Mouse (Mus musculus): Measurements from ENCODE around the gene F11r. TPM values are rescaled to one million over a fixed set of nuclear protein-coding genes. Genes with fewer than 3 reads are reported as not detected.
A peak's percentile ranks its signal among the peaks of the same experiment; 100 is the strongest.

Gene F11r
- total RNA-seq, 2 experiments from 2014 or later = 0.33 TPM; not detected in 1

GRCm38 (mm10) chr1:171435974-171436373 lies 1.4 kb upstream of the F11r start:
- no peak for ATAC-seq (ENCODE audit: poor library complexity, severe bottlenecking)

GRCm38 (mm10) chr1:171438014-171438670 lies 807 bp downstream of the F11r start:
- ATAC-seq (ENCODE audit: poor library complexity, severe bottlenecking) = no peak

DNA sequence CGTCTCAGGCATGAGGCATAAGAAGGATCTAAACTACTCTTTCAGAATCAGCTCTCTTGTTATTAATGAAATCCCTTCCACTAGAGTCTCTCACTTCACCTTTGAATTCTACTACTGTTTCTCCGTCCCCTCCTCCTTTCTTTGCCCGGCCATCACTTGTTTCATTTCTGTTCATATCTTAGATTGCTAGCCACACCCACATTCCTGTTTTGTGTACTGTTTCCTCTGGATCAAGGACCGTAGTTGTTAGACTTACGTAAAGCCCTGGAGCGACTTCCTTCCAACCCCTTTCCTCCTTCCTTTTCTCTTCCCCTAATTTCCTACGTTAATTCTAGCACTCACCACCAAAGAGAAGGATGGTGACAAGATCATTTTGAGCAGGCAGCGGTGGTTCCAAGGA lies 1.7 kb downstream of the F11r start:
- no peak for ATAC-seq (ENCODE audit: poor library complexity, severe bottlenecking)

- ATAC-seq (ENCODE audit: poor library complexity, severe bottlenecking) = no peak
These were observed 2.8 kb downstream of the F11r start for GRCm38 (mm10) chr1:171440025-171440725.

DNA sequence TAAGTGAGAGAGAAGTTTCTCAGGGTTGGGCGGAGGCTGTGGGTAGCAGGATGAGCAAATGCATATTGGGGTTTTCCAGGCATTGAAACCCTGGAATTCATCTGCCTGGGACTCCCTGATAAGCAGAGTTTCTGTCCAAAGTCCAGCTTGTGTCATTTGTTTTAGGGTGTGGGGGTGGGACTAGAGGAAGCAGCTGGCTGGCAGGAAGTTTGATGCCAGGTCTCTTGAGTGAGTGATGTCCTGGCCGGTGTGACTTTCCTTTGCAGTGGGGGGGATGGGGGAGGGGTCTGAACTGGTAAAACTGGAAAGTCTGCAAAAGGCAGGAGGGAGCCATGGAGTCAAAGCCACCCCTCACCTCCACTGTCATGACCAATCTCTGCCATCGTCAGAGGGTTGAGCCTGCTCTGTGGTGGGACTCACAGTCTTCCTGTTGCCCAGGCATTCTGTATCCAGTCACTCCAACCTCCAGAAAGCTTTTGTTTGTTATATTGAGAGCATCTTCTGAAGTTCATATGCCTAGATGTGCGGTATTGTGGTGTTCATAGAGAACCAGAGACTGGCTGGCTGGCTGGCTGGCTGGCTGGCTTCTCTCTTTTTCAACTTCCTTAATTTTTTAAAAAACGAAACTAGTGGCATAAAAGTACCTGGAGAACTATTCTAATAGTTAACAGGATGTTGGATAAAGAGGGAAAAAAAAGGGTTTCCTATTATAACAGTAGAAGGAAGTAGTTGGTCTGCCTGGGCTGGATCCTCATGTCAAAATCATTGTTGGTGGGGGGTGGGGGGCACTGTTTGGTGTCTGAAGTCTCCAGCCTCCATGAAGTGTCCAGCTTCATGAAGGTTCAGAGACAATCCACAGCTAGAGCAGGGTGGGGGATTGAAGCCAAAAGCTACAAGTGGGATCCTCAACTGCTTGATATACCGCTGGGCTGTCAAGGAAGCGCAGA lies 4.4 kb downstream of the F11r start:
- ATAC-seq (ENCODE audit: poor library complexity, severe bottlenecking) = peak; percentile 58

DNA sequence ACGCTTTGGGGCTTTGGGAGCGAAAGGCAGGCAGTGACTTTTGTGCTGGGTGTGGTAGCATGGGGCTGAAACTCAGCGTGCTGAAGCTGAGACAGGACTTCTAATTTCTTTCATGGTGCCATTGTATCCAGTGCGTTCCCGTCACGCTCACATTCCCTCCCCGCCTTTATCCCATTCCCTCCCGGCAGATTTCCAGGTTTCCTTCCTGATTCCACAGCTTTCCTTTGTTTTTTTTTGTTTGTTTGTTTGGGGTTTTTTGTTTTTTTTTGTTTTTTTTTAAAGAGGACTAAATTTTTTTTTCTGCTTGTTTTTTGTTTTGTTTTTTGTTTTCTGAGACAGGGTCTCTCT lies 5.1 kb downstream of the F11r start:
- ATAC-seq (ENCODE audit: poor library complexity, severe bottlenecking) = no peak

GRCm38 (mm10) chr1:171445050-171445449 lies 7.7 kb downstream of the F11r start:
- no peak for ATAC-seq (ENCODE audit: poor library complexity, severe bottlenecking)

GRCm38 (mm10) chr1:171446854-171447253 lies 9.5 kb downstream of the F11r start:
- no peak for ATAC-seq (ENCODE audit: poor library complexity, severe bottlenecking)

DNA sequence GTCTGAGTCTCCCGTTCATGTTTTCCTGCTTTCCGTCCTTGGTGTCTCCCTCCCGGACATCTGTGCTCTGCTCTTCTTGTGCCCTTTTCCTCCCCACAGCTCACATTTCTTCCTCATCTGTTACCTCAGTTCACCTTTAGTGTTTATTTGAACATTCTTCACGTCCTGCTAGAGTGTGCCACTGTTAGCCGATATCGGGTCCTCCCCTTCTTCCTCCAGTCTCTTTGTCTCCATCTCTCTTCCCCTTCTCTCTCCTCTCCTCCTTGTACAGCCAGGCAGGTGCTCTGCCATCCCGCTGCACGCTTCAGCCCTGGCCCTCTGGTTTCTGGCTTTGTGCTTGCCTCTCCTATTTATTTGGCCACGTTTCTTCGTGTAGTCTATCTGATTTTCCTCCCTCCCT lies 10.4 kb downstream of the F11r start:
- no peak for ATAC-seq (ENCODE audit: poor library complexity, severe bottlenecking)

- no peak for ATAC-seq (ENCODE audit: poor library complexity, severe bottlenecking)
These were observed 12.7 kb downstream of the F11r start for GRCm38 (mm10) chr1:171450062-171450461.

DNA sequence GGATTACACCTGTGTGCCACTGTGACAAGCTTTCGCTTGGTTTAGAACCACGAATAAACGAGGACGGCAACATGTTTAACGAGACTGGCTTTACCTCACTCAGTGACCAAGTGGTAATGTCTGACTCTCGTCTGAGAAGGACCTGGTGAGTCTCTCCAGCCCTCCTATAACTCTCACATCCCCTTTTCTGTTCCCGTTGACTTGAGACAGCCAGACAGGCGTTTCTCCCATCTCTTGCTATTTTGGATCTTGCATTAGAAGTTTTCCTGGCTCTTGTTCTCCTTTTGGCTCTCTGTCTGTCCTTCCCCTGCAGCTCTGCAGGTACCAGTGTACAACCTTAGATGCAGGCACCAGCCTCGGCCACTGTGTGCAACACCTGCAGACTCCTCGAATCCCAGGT lies 13.7 kb downstream of the F11r start:
- peak; percentile 91 for ATAC-seq (ENCODE audit: poor library complexity, severe bottlenecking)

DNA sequence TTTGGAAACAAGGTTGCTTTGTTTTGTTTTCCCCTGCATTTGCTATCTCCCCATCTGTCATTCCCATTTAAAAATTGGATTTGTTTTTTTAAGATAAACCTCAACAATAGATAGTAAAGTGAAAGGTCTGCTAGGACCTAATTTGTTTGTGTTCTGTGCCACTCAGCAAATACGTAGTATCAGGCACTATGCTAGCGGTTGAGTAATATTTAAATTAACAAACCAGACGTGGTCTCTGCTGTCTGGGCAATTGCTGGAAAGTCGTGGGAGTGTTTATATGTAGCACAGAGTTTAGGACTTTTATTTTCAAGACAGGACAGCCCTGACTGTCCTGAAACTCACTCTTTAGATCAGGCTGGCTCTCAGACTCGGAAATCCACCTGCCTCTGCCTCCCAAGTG lies 15.2 kb downstream of the F11r start:
- no peak for ATAC-seq (ENCODE audit: poor library complexity, severe bottlenecking)

DNA sequence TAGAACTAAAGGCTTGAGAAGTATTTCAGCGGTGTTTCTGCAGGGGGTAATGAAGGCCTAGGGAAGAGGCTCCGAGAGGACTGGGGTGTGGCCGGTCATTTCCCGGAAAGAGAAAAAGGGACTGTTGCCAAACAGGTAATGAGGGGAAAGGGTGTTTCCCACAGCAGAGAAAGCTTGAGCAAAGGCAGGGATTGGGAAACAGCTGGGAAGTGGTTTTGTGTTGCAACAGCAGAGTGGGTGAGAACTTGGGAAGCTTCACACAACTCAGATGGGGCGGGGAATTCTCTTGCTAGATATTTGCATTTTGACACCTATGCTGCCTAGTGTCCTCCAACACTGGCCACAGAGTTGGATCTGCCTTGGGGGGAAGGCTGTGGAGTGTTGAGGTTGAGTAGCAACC lies 15.6 kb downstream of the F11r start:
- ATAC-seq (ENCODE audit: poor library complexity, severe bottlenecking) = peak; percentile 54

GRCm38 (mm10) chr1:171454926-171455325 lies 17.6 kb downstream of the F11r start:
- ATAC-seq (ENCODE audit: poor library complexity, severe bottlenecking) = no peak

DNA sequence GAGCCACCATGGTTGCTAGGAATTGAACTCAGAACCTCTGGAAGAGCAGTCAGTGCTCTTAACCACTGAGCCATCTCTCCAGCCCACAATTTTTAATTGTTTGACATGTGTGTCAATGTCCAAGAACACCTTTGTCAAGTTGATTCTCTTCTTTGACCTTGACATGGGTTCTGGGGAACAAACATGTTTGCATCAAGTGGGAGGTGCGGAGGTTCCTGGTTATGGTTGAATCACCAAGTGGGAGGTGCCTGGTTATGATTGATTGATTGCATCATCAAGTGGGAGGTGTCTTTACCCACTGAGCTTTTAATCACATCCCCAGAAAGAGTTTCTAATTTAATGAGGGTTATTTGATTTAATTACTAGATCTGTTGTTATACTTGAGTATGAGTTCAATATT lies 20.2 kb downstream of the F11r start:
- ATAC-seq (ENCODE audit: poor library complexity, severe bottlenecking) = no peak

DNA sequence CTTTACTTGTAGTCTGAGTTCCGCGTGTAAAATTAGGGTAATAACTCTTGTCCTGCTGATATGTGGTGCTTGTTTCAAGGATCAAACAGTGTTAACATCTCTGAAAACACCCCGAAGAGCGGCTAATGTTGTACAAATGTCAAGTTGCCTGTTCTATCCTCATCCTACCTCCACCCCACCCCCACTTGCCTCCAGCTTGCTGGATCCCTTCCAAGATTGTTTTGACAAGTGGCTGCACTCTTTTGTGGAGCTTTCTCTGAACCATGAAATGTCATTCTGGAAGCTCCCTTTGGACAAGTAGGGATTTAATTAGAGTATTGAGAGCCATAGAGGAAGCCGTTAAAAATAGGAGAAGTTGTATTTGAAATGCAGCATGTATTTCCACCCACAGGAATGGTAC lies 22.5 kb downstream of the F11r start:
- no peak for ATAC-seq (ENCODE audit: poor library complexity, severe bottlenecking)

- no peak for ATAC-seq (ENCODE audit: poor library complexity, severe bottlenecking)
These were observed 23.5 kb downstream of the F11r start for GRCm38 (mm10) chr1:171460551-171461503.

- ATAC-seq (ENCODE audit: poor library complexity, severe bottlenecking) = peak; percentile 78
These were observed 25.8 kb downstream of the F11r start for GRCm38 (mm10) chr1:171463133-171463532.

GRCm38 (mm10) chr1:171465749-171466412 lies 28.5 kb downstream of the F11r start:
- no peak for ATAC-seq (ENCODE audit: poor library complexity, severe bottlenecking)

DNA sequence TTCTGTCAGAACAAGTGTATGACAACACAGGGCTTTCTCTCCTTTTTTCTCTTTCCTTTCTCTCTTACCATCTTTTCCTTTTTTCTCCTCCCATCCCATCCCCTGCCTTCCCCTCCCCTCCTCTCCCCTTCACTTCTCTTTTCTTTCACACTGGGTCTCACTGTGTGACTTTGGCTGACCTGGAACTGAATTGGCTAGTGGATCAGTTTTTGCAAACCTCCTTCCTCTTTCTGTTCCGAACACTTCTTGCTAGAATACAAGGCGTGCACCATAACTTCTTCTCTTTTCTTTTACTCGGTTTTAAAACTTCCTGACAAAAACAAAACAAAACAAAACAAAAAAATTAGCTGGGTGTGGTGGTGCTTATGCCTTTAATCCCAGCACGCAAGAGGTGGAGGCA lies 29.2 kb downstream of the F11r start:
- ATAC-seq (ENCODE audit: poor library complexity, severe bottlenecking) = peak; percentile 53
